Mouse (Mus musculus): ENCODE results near the gene Slc9a5. TPM values are rescaled to one million over a fixed set of nuclear protein-coding genes. Genes with fewer than 3 reads are reported as not detected.
A peak's percentile ranks its signal among the peaks of the same experiment; 100 is the strongest.

The Slc9a5 gene
- total RNA-seq, 2 experiments from 2014 or later, result 0.58 to 0.93 TPM

- no peak for DNase-seq (ENCODE audit: low spot score in 2 of 2)
Measured at GRCm38 (mm10) chr8:105404496-105404895, 55.9 kb downstream of the Slc9a5 start.

GRCm38 (mm10) chr8:105406416-105406815 is 57.8 kb downstream of the Slc9a5 start:
- DNase-seq (ENCODE audit: low spot score in 2 of 2), result no peak

- DNase-seq (ENCODE audit: low spot score in 2 of 2), result no peak
Measured at GRCm38 (mm10) chr8:105408331-105408730, 59.7 kb downstream of the Slc9a5 start.

- DNase-seq (ENCODE audit: low spot score in 2 of 2), result no peak
Measured at GRCm38 (mm10) chr8:105409947-105410346, 61.3 kb downstream of the Slc9a5 start.

GRCm38 (mm10) chr8:105413391-105413790 is 64.7 kb downstream of the Slc9a5 start, which contains the start of the genes Kctd19 and Lrrc36:
Gene Kctd19 (minus strand): TSS chr8:105413502.
Gene Lrrc36 (plus strand): TSS chr8:105413571.
- peak; percentile 34 to 52 for DNase-seq (ENCODE audit: low spot score in 2 of 2)

- DNase-seq (ENCODE audit: low spot score in 2 of 2), result no peak
Measured at GRCm38 (mm10) chr8:105418992-105419391, 70.3 kb downstream of the Slc9a5 start.

Small RNA genes within 50 kb of the gene (microRNA-seq; reads per million reads assigned to microRNA genes)
- 0 reads per million in 2 experiments for gene Gm27320 (ENCODE audit: borderline number of aligned reads in 2 of 2)
- 3,519 to 6,929 reads per million in 2 experiments for gene Mir328 (ENCODE audit: borderline number of aligned reads in 2 of 2)

Other genes with a start within 250 kb of the Slc9a5 start
- gene Ces4a, start 217.0 kb upstream of the Slc9a5 start, total RNA-seq (2021), result not detected
- gene Cbfb, start 178.2 kb upstream of the Slc9a5 start, total RNA-seq (2021), result 100 to 1,000 TPM in 1 of 2 experiments, 10 to 100 TPM in 1; 89.7 to 105 TPM
- 10 to 100 TPM; 23.4 to 32.0 TPM for gene D230025D16Rik, start 123.7 kb upstream of the Slc9a5 start, total RNA-seq (2021)
- 1 to 10 TPM; 2.7 to 3.2 TPM for gene B3gnt9, start 93.7 kb upstream of the Slc9a5 start, total RNA-seq (2021)
- gene Tradd, start 84.2 kb upstream of the Slc9a5 start, total RNA-seq (2021), result 10 to 100 TPM; 13.1 to 15.5 TPM
- gene Fbxl8, start 84.2 kb upstream of the Slc9a5 start, total RNA-seq (2021), result 1 to 10 TPM; 3.7 to 4.3 TPM
- gene Hsf4, start 79.0 kb upstream of the Slc9a5 start, total RNA-seq (2021), result 1 to 10 TPM; 2.2 to 4.3 TPM
- gene Nol3, start 72.7 kb upstream of the Slc9a5 start, total RNA-seq (2021), result 10 to 100 TPM in 1 of 2 experiments, 1 to 10 TPM in 1; 6.7 to 20.3 TPM
- gene 4931428F04Rik, start 59.0 kb upstream of the Slc9a5 start, total RNA-seq (2021), result 1 to 10 TPM; 2.2 to 2.8 TPM
- 10 to 100 TPM; 15.6 to 17.2 TPM for gene Exoc3l, start 52.7 kb upstream of the Slc9a5 start, total RNA-seq (2021)
- 10 to 100 TPM; 43.2 to 44.9 TPM for gene E2f4, start 51.2 kb upstream of the Slc9a5 start, total RNA-seq (2021)
- gene Elmo3, start 43.2 kb upstream of the Slc9a5 start, total RNA-seq (2021), result 1 to 10 TPM; 4.5 to 6.9 TPM
- 1 to 10 TPM; 3.1 to 3.8 TPM for gene Lrrc29, start 22.6 kb upstream of the Slc9a5 start, total RNA-seq (2021)
- 10 to 100 TPM; 55.6 to 69.6 TPM for gene Tmem208, start 22.5 kb upstream of the Slc9a5 start, total RNA-seq (2021)
- 1 to 10 TPM; 8.3 to 8.6 TPM for gene Fhod1, start 890 bp upstream of the Slc9a5 start, total RNA-seq (2021)
- gene Plekhg4, start 24.4 kb downstream of the Slc9a5 start, total RNA-seq (2021), result under 1 TPM; 0.17 to 0.67 TPM
- gene Kctd19, start 64.7 kb downstream of the Slc9a5 start, total RNA-seq (2021), result under 1 TPM in 1 of 2 experiments, not detected in 1; 0.13 TPM
- gene Lrrc36, start 64.7 kb downstream of the Slc9a5 start, total RNA-seq (2021), result 1 to 10 TPM; 3.3 to 4.5 TPM
- gene Tppp3, start 122.7 kb downstream of the Slc9a5 start, total RNA-seq (2021), result 10 to 100 TPM; 24.0 to 43.0 TPM
- 10 to 100 TPM; 18.1 to 18.3 TPM for gene Zdhhc1, start 148.1 kb downstream of the Slc9a5 start, total RNA-seq (2021)
- under 1 TPM; 0.16 to 0.53 TPM for gene Hsd11b2, start 169.9 kb downstream of the Slc9a5 start, total RNA-seq (2021)
- 100 to 1,000 TPM; 118 to 121 TPM for gene Atp6v0d1, start 217.2 kb downstream of the Slc9a5 start, total RNA-seq (2021)